Mouse (Mus musculus) liver, postnatal 0 days (tissue): ENCODE results near the gene Plekhj1. TPM values are rescaled to one million over a fixed set of nuclear protein-coding genes. Genes with fewer than 3 reads are reported as not detected.
A peak's percentile ranks its signal among the peaks of the same experiment; 100 is the strongest.

Experiments
- ATAC-seq: fragments of 200-750 bp; cut with Nextera tagmentation; 2 replicates; pipeline ENCODE4 v1.8.0; 2017; ENCODE audit warnings: mild to moderate bottlenecking, moderate library complexity
- DNase-seq: peaks from one replicate; pipeline ENCODE4 v3.0.0-alpha.2; 2016
- H3K27ac ChIP-seq: fragments of 300-500 bp; sonication (generic); 2 replicates; pipeline ENCODE4 v1.5.1; 2014; ENCODE audit warnings: antibody characterized with exemption, moderate library complexity, mild to moderate bottlenecking, low read depth
- H3K27me3 ChIP-seq: fragments of 300-500 bp; sonication (generic); 2 replicates; pipeline ENCODE4 v1.6.1; 2014; ENCODE audit warnings: low read length, control low read depth, mixed read lengths; ENCODE audit not compliant: insufficient read depth
- H3K36me3 ChIP-seq: fragments of 300-500 bp; sonication (generic); replicated peaks from 2 replicates; pipeline ENCODE4 v1.6.1; 2014; ENCODE audit warnings: mild to moderate bottlenecking, control low read depth, low read length, moderate library complexity, mixed read lengths; ENCODE audit not compliant: insufficient read depth
- H3K4me1 ChIP-seq: fragments of 300-500 bp; sonication (generic); 2 replicates; pipeline ENCODE4 v1.6.1; 2014; ENCODE audit warnings: antibody characterized with exemption, mild to moderate bottlenecking, control low read depth; ENCODE audit not compliant: insufficient read depth
- H3K4me2 ChIP-seq: fragments of 300-500 bp; sonication (generic); 2 replicates; pipeline ENCODE4 v1.6.1; 2014; ENCODE audit warnings: low read depth, mild to moderate bottlenecking, low read length, moderate library complexity, mixed read lengths
- H3K4me3 ChIP-seq: fragments of 300-500 bp; sonication (generic); 2 replicates; pipeline ENCODE4 v1.5.1; 2014; ENCODE audit warnings: low read depth, low read length
- H3K9ac ChIP-seq: fragments of 300-500 bp; sonication (generic); replicated peaks from 2 replicates; pipeline ENCODE4 v1.6.1; 2014; ENCODE audit warnings: mild to moderate bottlenecking, moderate library complexity
- H3K9me3 ChIP-seq: fragments of 300-500 bp; sonication (generic); 2 replicates; pipeline ENCODE4 v1.6.1; 2016; ENCODE audit warnings: mild to moderate bottlenecking, control low read depth, low read length, mixed read lengths
- CTCF ChIP-seq: sonication (generic); IDR thresholded peaks from 2 replicates; pipeline ENCODE4 v1.5.1; 2016; ENCODE audit warnings: antibody characterized with exemption, low read depth
- EP300 ChIP-seq: IDR thresholded peaks from 2 replicates; pipeline ENCODE4 v1.6.1; 2016; ENCODE audit warnings: antibody characterized with exemption, low read depth, mild to moderate bottlenecking
- WGBS: fragments of 180-500 bp; shearing (Covaris S2); extraction: QIAGEN DNeasy Blood & Tissue Kit; methylation state at CpG from one replicate; pipeline ENCODE4 v1.1.7; 2014; ENCODE audit not compliant: insufficient replicate concordance; 5-methylcytosine and 5-hydroxymethylcytosine counted together
- polyA plus RNA-seq: library from polyadenylated mRNA; unstranded; fragments of >200 nt; fragmentation: Nextera tagmentation; extraction: Ambion mirVana; gene quantifications from 2 replicates; pipeline ENCODE4 v1.2.1, GENCODE M21; 2015

Gene Plekhj1
- polyA plus RNA-seq, 1 experiment from 2014 or later = 42.0 TPM

DNA sequence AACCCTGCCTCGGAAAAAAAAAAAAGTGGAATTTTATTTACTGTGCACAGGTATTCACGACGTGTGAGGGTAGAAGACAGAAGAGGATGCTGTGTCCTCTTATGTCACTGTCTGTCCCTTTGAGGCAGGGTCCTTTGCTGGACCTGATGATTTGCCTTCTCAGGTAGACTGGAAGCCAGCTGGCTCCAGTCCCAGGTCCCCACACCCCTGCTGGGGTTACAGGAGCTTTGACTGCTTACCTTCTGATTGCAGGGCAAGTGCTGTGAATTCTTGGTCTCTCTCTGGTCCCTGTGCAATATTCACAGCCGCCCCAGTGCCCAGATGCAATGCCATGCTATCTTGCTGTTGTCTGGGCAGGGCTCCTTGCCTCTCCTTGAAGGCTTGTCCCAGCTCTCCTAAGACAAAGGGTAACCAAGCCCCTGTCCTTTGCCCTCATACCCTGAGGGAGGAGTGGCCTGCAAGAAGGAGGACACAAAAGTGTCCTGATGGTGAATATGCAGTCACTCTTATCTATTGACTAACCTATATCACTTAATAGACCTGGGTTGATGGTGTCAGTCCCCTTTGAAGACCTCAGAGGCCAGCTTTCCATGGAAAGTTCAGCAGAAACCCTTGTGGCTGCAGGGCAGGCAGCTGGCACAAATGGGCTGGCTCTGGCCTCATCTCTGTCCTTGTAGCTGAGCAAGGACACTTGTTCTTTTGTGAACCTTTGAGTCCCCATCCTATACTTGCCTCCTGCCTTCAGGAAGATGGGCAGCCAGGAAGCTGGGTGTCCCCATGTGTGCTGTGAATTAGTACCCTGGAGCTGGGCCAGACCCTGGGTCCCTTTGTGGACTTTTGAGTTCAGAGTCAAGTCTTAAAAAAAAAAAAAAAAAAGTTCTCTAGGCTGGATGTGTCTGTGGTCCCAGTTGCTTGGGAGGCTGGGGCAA is 37.6 kb downstream of the Plekhj1 start:
- H3K9me3 ChIP-seq = no peaks in the 10 kb centered on the region
- H3K27me3 ChIP-seq = no peaks in the 10 kb centered on the region
- H3K4me3 ChIP-seq = no peak overlapping the region
- peaks cover 59% of the 10 kb centered on the region for H3K4me1 ChIP-seq
- DNase-seq (no peak), ATAC-seq (no peak)
- no peak overlapping the region for H3K27ac ChIP-seq
- TF ChIP-seq EP300 (no peak), CTCF (no peak)
- H3K36me3 ChIP-seq = peaks cover 9% of the 10 kb centered on the region; the same call in 1 of the 2 replicates
- 83% methylated on average over 4 of the region's 4 CpGs for WGBS
- no peak overlapping the region for H3K9ac ChIP-seq
- H3K4me2 ChIP-seq = no peak overlapping the region

- H3K27ac ChIP-seq = no peak overlapping the region
- 57% methylated on average over 7 of the region's 7 CpGs for WGBS
Observed at GRCm38 (mm10) chr10:80758651-80759050, 39.8 kb downstream of the Plekhj1 start.

GRCm38 (mm10) chr10:80757717-80758116 is 40.7 kb downstream of the Plekhj1 start:
- Histone ChIP-seq H3K4me3 (no peak overlapping the region), H3K9me3 (no peaks in the 10 kb centered on the region), H3K27ac (no peak overlapping the region), H3K4me1 (peaks cover 55% of the 10 kb centered on the region), H3K27me3 (no peaks in the 10 kb centered on the region), H3K9ac (no peak overlapping the region), H3K4me2 (peak overlapping the region; percentile 91), H3K36me3 (no peaks in the 10 kb centered on the region)
- TF ChIP-seq EP300 = no peak
- TF ChIP-seq CTCF = peak; percentile 87
- ATAC-seq = peak; percentile 54
- DNase-seq = peak; percentile 84
- WGBS = 42% methylated on average over 5 of the region's 5 CpGs

More at GRCm38 (mm10) chr10:80758651-80759050, 39.8 kb downstream of the Plekhj1 start:
- H3K4me1 ChIP-seq = peaks cover 58% of the 10 kb centered on the region
- ATAC-seq (no peak), DNase-seq (no peak)
- H3K27me3 ChIP-seq = no peaks in the 10 kb centered on the region
- no peaks in the 10 kb centered on the region for H3K36me3 ChIP-seq
- no peak for TF ChIP-seq EP300
- TF ChIP-seq CTCF = no peak
- no peak overlapping the region for H3K4me2 ChIP-seq
- H3K9ac ChIP-seq = no peak overlapping the region
- no peak overlapping the region for H3K4me3 ChIP-seq
- no peaks in the 10 kb centered on the region for H3K9me3 ChIP-seq

- H3K4me1 ChIP-seq = peaks cover 60% of the 10 kb centered on the region
- H3K4me3 ChIP-seq = peak overlapping the region; percentile 99; the same call in 1 of the 2 replicates
- H3K9ac ChIP-seq = 0 out of 2 replicates have a peak overlapping the region, but pooled peaks have one; percentile 1
- DNase-seq (no peak), ATAC-seq (no peak)
- H3K27me3 ChIP-seq = no peaks in the 10 kb centered on the region
- H3K9me3 ChIP-seq = no peaks in the 10 kb centered on the region
- WGBS = 67% methylated on average over 4 of the region's 4 CpGs
- H3K4me2 ChIP-seq = peak overlapping the region; percentile 91
- no peaks in the 10 kb centered on the region for H3K36me3 ChIP-seq
- 0 out of 2 replicates have a peak overlapping the region, but pooled peaks have one; percentile 2 for H3K27ac ChIP-seq
- no peak for TF ChIP-seq EP300
- no peak for TF ChIP-seq CTCF
Observed at GRCm38 (mm10) chr10:80756967-80757366, 41.5 kb downstream of the Plekhj1 start.

DNA sequence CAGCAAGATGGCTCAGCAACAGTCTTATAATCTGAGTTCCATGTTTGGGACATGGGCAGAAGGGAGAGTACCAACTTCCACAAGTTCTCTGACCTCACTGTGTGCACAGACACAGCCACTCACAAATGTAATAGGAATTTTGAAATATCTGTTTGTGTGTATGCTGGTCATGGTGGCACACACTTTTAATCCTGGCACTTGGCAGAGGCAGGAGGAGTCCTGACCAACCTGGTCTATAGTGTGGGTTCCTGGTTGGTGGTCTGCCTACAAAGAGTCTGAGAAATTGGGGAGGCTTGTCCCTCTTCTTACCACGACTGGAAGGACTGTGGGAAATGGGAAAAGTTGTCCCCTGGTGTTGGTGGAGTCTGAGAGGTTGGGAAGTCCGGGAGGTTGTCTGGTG is 41.9 kb downstream of the Plekhj1 start:
- Histone ChIP-seq H3K4me3 (peak overlapping the region; percentile 99), H3K4me2 (peak overlapping the region; percentile 91), H3K9me3 (no peaks in the 10 kb centered on the region), H3K36me3 (no peaks in the 10 kb centered on the region), H3K9ac (peak overlapping the region; percentile 98), H3K27me3 (no peaks in the 10 kb centered on the region), H3K4me1 (peaks cover 60% of the 10 kb centered on the region), H3K27ac (no peak overlapping the region)
- 62% methylated on average over 2 of the region's 2 CpGs for WGBS
- DNase-seq (no peak), ATAC-seq (no peak)
- no peak for TF ChIP-seq EP300

GRCm38 (mm10) chr10:80756099-80756498 is 42.3 kb downstream of the Plekhj1 start:
- Histone ChIP-seq H3K9me3 (no peaks in the 10 kb centered on the region), H3K4me1 (peaks cover 61% of the 10 kb centered on the region), H3K36me3 (no peaks in the 10 kb centered on the region), H3K9ac (peak overlapping the region; percentile 98), H3K27ac (peak overlapping the region; percentile 91; the same call in 1 of the 2 replicates), H3K4me2 (peak overlapping the region; percentile 91), H3K27me3 (no peaks in the 10 kb centered on the region), H3K4me3 (peak overlapping the region; percentile 99)
- DNase-seq = peak; percentile 28
- ATAC-seq = no peak
- peak; percentile 45; the same call in 1 of the 2 replicates for TF ChIP-seq CTCF
- no peak for TF ChIP-seq EP300
- 24% methylated on average over 3 of the region's 3 CpGs for WGBS
